Mouse (Mus musculus) spleen, postnatal 36 days (tissue): ENCODE measurements around the gene Krt19.

Source experiments
- DNase-seq, 2 experiments: peaks; one replicate each; pipeline ENCODE4 v3.0.0; 2022; ENCODE audit warnings: low spot score in 2 of 2, mixed read lengths in 1 of 2

Krt19 gene

GRCm38 (mm10) chr11:100148615-100149330 lies at the start of gene Krt19:
TSS of gene Krt19 (minus strand) at chr11:100148665.
- no peak for DNase-seq

- DNase-seq: no peak
Observed at GRCm38 (mm10) chr11:100192992-100193391, 44.5 kb upstream of the Krt19 start, which contains the start of gene Krt9. TSS of gene Krt9 (minus strand) at chr11:100193246.

GRCm38 (mm10) chr11:100191820-100192219 lies 43.4 kb upstream of the Krt19 start:
- DNase-seq: no peak

GRCm38 (mm10) chr11:100186736-100187135 lies 38.3 kb upstream of the Krt19 start:
- no peak for DNase-seq

GRCm38 (mm10) chr11:100181725-100182124 lies 33.3 kb upstream of the Krt19 start:
- DNase-seq: no peak

GRCm38 (mm10) chr11:100179260-100179659 lies 30.8 kb upstream of the Krt19 start:
- DNase-seq: no peak

GRCm38 (mm10) chr11:100178307-100178706 lies 29.8 kb upstream of the Krt19 start:
- DNase-seq: no peak

- DNase-seq: no peak
Observed at GRCm38 (mm10) chr11:100176791-100177190, 28.3 kb upstream of the Krt19 start.

GRCm38 (mm10) chr11:100168765-100169762 lies 20.6 kb upstream of the Krt19 start:
- peak in 1 of 2 experiments; percentile 2 for DNase-seq

- DNase-seq: no peak
Observed at GRCm38 (mm10) chr11:100168071-100168470, 19.6 kb upstream of the Krt19 start.

GRCm38 (mm10) chr11:100164392-100164791 lies 15.9 kb upstream of the Krt19 start:
- no peak for DNase-seq

GRCm38 (mm10) chr11:100157908-100158477 lies 9.5 kb upstream of the Krt19 start:
- DNase-seq: no peak

- no peak for DNase-seq
Observed at GRCm38 (mm10) chr11:100157331-100157730, 8.9 kb upstream of the Krt19 start.

GRCm38 (mm10) chr11:100155497-100156255 lies 7.2 kb upstream of the Krt19 start:
- no peak for DNase-seq

GRCm38 (mm10) chr11:100147566-100148353 lies 705 bp downstream of the Krt19 start:
- no peak for DNase-seq

GRCm38 (mm10) chr11:100145858-100146560 lies 2.5 kb downstream of the Krt19 start:
- no peak for DNase-seq

- no peak for DNase-seq
Observed at GRCm38 (mm10) chr11:100145104-100145503, 3.4 kb downstream of the Krt19 start.

GRCm38 (mm10) chr11:100140966-100141365 lies 7.5 kb downstream of the Krt19 start:
- DNase-seq: no peak

GRCm38 (mm10) chr11:100139391-100139790 lies 9.1 kb downstream of the Krt19 start:
- DNase-seq: no peak

- DNase-seq: no peak
Observed at GRCm38 (mm10) chr11:100138809-100139208, 9.7 kb downstream of the Krt19 start.
